Mouse (Mus musculus) left cerebral cortex, postnatal 36 days (tissue): ENCODE measurements around the gene Wrnip1. TPM values are rescaled to one million over a fixed set of nuclear protein-coding genes. Genes with fewer than 3 reads are reported as not detected.
A peak's percentile ranks its signal among the peaks of the same experiment; 100 is the strongest.

Source experiments
- DNase-seq, 2 experiments: peaks; one replicate each; pipeline ENCODE4 v3.0.0; 2021 to 2022; ENCODE audit warnings: low spot score in 2 of 2, mixed read lengths in 1 of 2
- intact Hi-C: fragments of 180-260 bp; cut with DNase I; formaldehyde crosslinking; loops from one replicate; pipeline ENCODE4 v1.15.1; 2025
- total RNA-seq, 2 experiments: library from RNA; stranded (reverse); gene quantifications; 2 replicates each; pipeline ENCODE4 v1.2.3; 2021

Wrnip1 gene
- total RNA-seq, 2 experiments from 2014 or later, result 58.2 to 64.2 TPM

GRCm38 (mm10) chr13:32802259-32803081, 632 bp downstream of the Wrnip1 start, which contains the start of gene D930007J09Rik:
Gene D930007J09Rik (minus strand): TSS chr13:32802849.
- intact Hi-C loops, result loop anchor here (10.0 kb wide), 1 partner anchor 1008 kb away; no protein-coding TSS in a partner anchor
- peak; percentile 64 to 76 for DNase-seq

- intact Hi-C loops, result loop anchor here (10.0 kb wide), 1 partner anchor 1009 kb away; no protein-coding TSS in a partner anchor
- no peak for DNase-seq
These were observed 2.0 kb downstream of the Wrnip1 start for GRCm38 (mm10) chr13:32803701-32804345.

- intact Hi-C loops, result loop anchor here (10.0 kb wide), 1 partner anchor 1012 kb away; no protein-coding TSS in a partner anchor
- DNase-seq, result no peak
These were observed 5.0 kb downstream of the Wrnip1 start for GRCm38 (mm10) chr13:32806820-32807219.

- no peak for DNase-seq
- intact Hi-C loops, result loop anchor here (10.0 kb wide), 1 partner anchor 1013 kb away; no protein-coding TSS in a partner anchor
These were observed 5.8 kb downstream of the Wrnip1 start for GRCm38 (mm10) chr13:32807624-32808023.

- intact Hi-C loops, result no loop called here
These were observed 17.4 kb downstream of the Wrnip1 start for GRCm38 (mm10) chr13:32819241-32819640.

GRCm38 (mm10) chr13:32819926-32820325, 18.1 kb downstream of the Wrnip1 start:
- DNase-seq, result no peak
- intact Hi-C loops, result no loop called here

More at GRCm38 (mm10) chr13:32819241-32819640, 17.4 kb downstream of the Wrnip1 start:
- DNase-seq, result no peak

GRCm38 (mm10) chr13:32821671-32822070, 19.8 kb downstream of the Wrnip1 start:
- intact Hi-C loops, result no loop called here
- no peak for DNase-seq

- intact Hi-C loops, result no loop called here
- DNase-seq, result no peak
These were observed 21.3 kb downstream of the Wrnip1 start for GRCm38 (mm10) chr13:32823126-32823525.

GRCm38 (mm10) chr13:32824377-32825330, 22.8 kb downstream of the Wrnip1 start:
- no peak for DNase-seq
- intact Hi-C loops, result no loop called here

GRCm38 (mm10) chr13:32825546-32825945, 23.7 kb downstream of the Wrnip1 start:
- no peak for DNase-seq
- intact Hi-C loops, result no loop called here

- intact Hi-C loops, result no loop called here
- no peak for DNase-seq
These were observed 25.4 kb downstream of the Wrnip1 start for GRCm38 (mm10) chr13:32827111-32827822.

GRCm38 (mm10) chr13:32827951-32828350, 26.1 kb downstream of the Wrnip1 start:
- intact Hi-C loops, result no loop called here
- DNase-seq, result peak; percentile 19 to 34

- intact Hi-C loops, result no loop called here
- no peak for DNase-seq
These were observed 27.0 kb downstream of the Wrnip1 start for GRCm38 (mm10) chr13:32828886-32829285.

- DNase-seq, result no peak
- intact Hi-C loops, result no loop called here
These were observed 29.9 kb downstream of the Wrnip1 start for GRCm38 (mm10) chr13:32831505-32832273.

- DNase-seq, result no peak
- intact Hi-C loops, result no loop called here
These were observed 30.9 kb downstream of the Wrnip1 start for GRCm38 (mm10) chr13:32832776-32833175.

- intact Hi-C loops, result no loop called here
- no peak for DNase-seq
These were observed 31.4 kb downstream of the Wrnip1 start for GRCm38 (mm10) chr13:32833237-32833636.

- no peak for DNase-seq
- intact Hi-C loops, result no loop called here
These were observed 32.7 kb downstream of the Wrnip1 start for GRCm38 (mm10) chr13:32834513-32834912.

GRCm38 (mm10) chr13:32839314-32839713, 37.5 kb downstream of the Wrnip1 start:
- intact Hi-C loops, result no loop called here
- DNase-seq, result no peak
